Mouse (Mus musculus): ENCODE data around the gene Col1a1. TPM values are rescaled to one million over a fixed set of nuclear protein-coding genes. Genes with fewer than 3 reads are reported as not detected.

Gene Col1a1
- polyA plus RNA-seq, 1 experiment from 2014 or later, result 595 TPM

GRCm38 (mm10) chr11:94937787-94938186, 1.8 kb downstream of the Col1a1 start:
- Histone ChIP-seq H3K4me2 (peak overlapping the region; percentile 85), H3K36me3 (peaks cover 34% of the 10 kb centered on the region), H3K9ac (peak overlapping the region; percentile 87), H3K27me3 (replicated peaks) (peaks cover 81% of the 10 kb centered on the region), H3K4me1 (peaks cover 68% of the 10 kb centered on the region), H3K4me3 (peak overlapping the region; percentile 63), H3K27ac (replicated peaks) (peak overlapping the region; percentile 86), H3K9me3 (no peaks in the 10 kb centered on the region)
- whole genome bisulfite sequencing, result 3% methylated on average over 15 of the region's 15 CpGs
- no peak for ATAC-seq (ENCODE audit: extremely low read depth, insufficient number of reproducible peaks, low FRiP score, low TSS enrichment)

DNA sequence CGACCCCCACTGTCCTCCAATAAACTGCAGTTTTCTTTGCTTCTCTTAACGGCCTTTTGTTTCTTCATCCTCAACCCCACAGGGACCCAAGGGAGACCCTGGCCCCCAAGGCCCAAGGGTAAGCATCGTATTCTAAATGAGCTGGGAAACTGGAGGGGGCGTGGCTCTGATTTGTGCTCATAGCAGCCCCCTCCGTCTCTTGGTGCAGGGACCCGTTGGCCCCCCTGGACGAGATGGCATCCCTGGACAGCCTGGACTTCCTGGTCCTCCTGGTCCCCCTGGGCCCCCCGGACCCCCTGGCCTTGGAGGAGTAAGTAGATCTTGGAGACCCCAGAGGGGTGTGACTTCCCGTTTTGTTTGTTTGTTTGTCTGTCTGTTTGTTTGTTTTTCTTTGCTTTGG, 2.3 kb downstream of the Col1a1 start:
- Histone ChIP-seq H3K9me3 (no peaks in the 10 kb centered on the region), H3K4me3 (peak overlapping the region; percentile 63), H3K27ac (replicated peaks) (peak overlapping the region; percentile 86), H3K9ac (peak overlapping the region; percentile 87), H3K36me3 (peaks cover 38% of the 10 kb centered on the region), H3K4me2 (peak overlapping the region; percentile 85), H3K4me1 (peaks cover 63% of the 10 kb centered on the region), H3K27me3 (replicated peaks) (peaks cover 86% of the 10 kb centered on the region)
- ATAC-seq (ENCODE audit: extremely low read depth, insufficient number of reproducible peaks, low FRiP score, low TSS enrichment), result no peak
- WGBS, result 24% methylated on average over 9 of the region's 9 CpGs

- Histone ChIP-seq H3K4me3 (peak overlapping the region; percentile 63), H3K27ac (replicated peaks) (peak overlapping the region; percentile 86), H3K27me3 (replicated peaks) (peaks cover 88% of the 10 kb centered on the region), H3K36me3 (peaks cover 48% of the 10 kb centered on the region), H3K9me3 (no peaks in the 10 kb centered on the region), H3K4me1 (peaks cover 55% of the 10 kb centered on the region), H3K4me2 (peak overlapping the region; percentile 85), H3K9ac (peak overlapping the region; percentile 87)
- ATAC-seq (ENCODE audit: extremely low read depth, insufficient number of reproducible peaks, low FRiP score, low TSS enrichment), result no peak
- WGBS, result 11% methylated on average over 4 of the region's 4 CpGs
Measured at GRCm38 (mm10) chr11:94939280-94939679, 3.3 kb downstream of the Col1a1 start.

- peaks cover 86% of the 10 kb centered on the region for H3K27me3 ChIP-seq (replicated peaks)
- H3K4me2 ChIP-seq, result peak overlapping the region; percentile 85; the same call in 1 of the 2 replicates
- WGBS, result 33% methylated on average over 9 of the region's 9 CpGs
- no peaks in the 10 kb centered on the region for H3K9me3 ChIP-seq
- H3K9ac ChIP-seq, result peak overlapping the region; percentile 87
- H3K4me3 ChIP-seq, result no peak overlapping the region; the same call in 1 of the 2 replicates
- H3K27ac ChIP-seq (replicated peaks), result peak overlapping the region; percentile 86
- peaks cover 66% of the 10 kb centered on the region for H3K36me3 ChIP-seq
- H3K4me1 ChIP-seq, result peaks cover 44% of the 10 kb centered on the region
- no peak for ATAC-seq (ENCODE audit: extremely low read depth, insufficient number of reproducible peaks, low FRiP score, low TSS enrichment)
Measured at GRCm38 (mm10) chr11:94941121-94941520, 5.1 kb downstream of the Col1a1 start.

DNA sequence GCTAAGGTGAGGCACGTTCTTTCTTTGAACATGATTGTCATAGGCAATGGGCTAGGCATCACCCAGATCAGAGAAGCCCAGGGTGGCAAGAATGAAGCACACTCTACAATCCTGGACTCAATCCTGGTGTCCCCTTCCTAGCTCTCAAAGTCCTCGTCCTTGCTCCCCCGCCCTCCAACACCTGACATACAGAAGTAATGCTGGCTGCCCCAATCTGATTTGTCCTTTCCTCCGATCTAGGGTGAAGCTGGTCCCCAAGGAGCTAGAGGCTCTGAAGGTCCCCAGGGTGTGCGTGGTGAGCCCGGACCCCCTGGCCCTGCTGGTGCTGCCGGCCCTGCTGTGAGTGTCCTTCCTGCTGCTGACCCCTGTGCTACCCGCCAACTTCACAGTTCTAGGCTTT, 5.8 kb downstream of the Col1a1 start:
- 69% methylated on average over 8 of the region's 8 CpGs for WGBS
- peak overlapping the region; percentile 10; the same call in 1 of the 2 replicates for H3K4me2 ChIP-seq
- H3K27ac ChIP-seq (replicated peaks), result peak overlapping the region; percentile 86
- H3K9ac ChIP-seq, result peak overlapping the region; percentile 29; the same call in 1 of the 2 replicates
- H3K9me3 ChIP-seq, result no peaks in the 10 kb centered on the region
- peaks cover 71% of the 10 kb centered on the region for H3K36me3 ChIP-seq
- peaks cover 84% of the 10 kb centered on the region for H3K27me3 ChIP-seq (replicated peaks)
- H3K4me3 ChIP-seq, result no peak overlapping the region
- H3K4me1 ChIP-seq, result peaks cover 40% of the 10 kb centered on the region
- ATAC-seq (ENCODE audit: extremely low read depth, insufficient number of reproducible peaks, low FRiP score, low TSS enrichment), result no peak

DNA sequence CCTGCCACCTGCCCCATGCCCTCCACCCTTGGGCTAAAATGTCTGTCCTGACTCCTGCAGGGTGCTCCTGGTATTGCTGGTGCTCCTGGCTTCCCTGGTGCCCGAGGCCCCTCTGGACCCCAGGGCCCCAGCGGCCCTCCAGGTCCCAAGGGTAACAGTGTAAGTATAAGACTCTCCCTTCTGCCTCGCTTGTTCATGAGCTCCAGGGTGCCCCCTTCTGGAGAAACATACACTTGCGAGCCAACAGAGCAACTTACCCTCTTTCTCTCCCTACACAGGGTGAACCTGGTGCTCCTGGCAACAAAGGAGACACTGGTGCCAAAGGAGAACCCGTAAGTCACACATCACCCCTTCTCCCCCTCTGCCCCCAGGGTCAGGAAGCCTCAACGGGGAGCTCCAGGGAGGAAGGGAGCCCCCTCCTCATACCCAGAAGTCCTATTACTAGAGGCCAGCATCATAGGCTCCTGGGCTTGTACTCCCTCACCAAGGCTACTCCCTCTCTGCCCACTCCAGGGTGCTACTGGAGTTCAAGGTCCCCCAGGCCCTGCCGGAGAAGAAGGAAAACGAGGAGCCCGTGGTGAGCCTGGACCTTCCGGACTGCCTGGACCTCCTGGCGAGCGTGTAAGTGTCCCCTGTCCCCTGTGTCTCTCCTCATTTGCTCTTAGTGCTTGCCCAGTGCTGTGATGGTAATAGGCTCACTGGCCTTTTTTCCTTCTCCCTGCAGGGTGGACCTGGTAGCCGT, 6.4 kb downstream of the Col1a1 start:
- H3K27ac ChIP-seq (replicated peaks), result peak overlapping the region; percentile 86
- H3K27me3 ChIP-seq (replicated peaks), result peaks cover 90% of the 10 kb centered on the region
- peaks cover 78% of the 10 kb centered on the region for H3K36me3 ChIP-seq
- H3K4me2 ChIP-seq, result peak overlapping the region; percentile 10
- peak overlapping the region; percentile 29 for H3K9ac ChIP-seq
- H3K9me3 ChIP-seq, result no peaks in the 10 kb centered on the region
- no peak for ATAC-seq (ENCODE audit: extremely low read depth, insufficient number of reproducible peaks, low FRiP score, low TSS enrichment)
- 44% methylated on average over 13 of the region's 13 CpGs for WGBS
- H3K4me3 ChIP-seq, result no peak overlapping the region
- H3K4me1 ChIP-seq, result peaks cover 37% of the 10 kb centered on the region

DNA sequence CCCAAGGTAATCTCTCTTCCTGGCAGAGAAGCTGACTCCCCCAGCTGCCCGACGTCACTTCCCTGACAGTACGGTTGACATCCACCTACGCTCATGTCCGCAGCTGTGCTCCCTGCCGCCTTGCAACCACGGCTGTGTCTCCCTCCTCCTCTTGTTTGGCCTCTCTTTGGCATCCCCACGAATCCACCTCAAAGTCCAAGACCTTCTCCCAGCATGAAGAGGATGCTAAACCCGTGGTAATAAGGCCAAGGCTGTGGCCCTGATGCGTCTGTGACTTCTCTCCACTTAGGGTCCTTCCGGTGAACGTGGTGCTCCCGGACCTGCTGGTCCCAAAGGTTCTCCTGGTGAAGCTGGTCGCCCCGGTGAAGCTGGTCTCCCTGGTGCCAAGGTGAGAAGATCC, 7.0 kb downstream of the Col1a1 start:
- peaks cover 31% of the 10 kb centered on the region for H3K4me1 ChIP-seq
- no peaks in the 10 kb centered on the region for H3K9me3 ChIP-seq
- ATAC-seq (ENCODE audit: extremely low read depth, insufficient number of reproducible peaks, low FRiP score, low TSS enrichment), result no peak
- peaks cover 86% of the 10 kb centered on the region for H3K27me3 ChIP-seq (replicated peaks)
- H3K9ac ChIP-seq, result peak overlapping the region; percentile 25
- 67% methylated on average over 15 of the region's 15 CpGs for WGBS
- peaks cover 84% of the 10 kb centered on the region for H3K36me3 ChIP-seq
- no peak overlapping the region for H3K4me2 ChIP-seq
- peak overlapping the region; percentile 86 for H3K27ac ChIP-seq (replicated peaks)
- H3K4me3 ChIP-seq, result no peak overlapping the region

GRCm38 (mm10) chr11:94944295-94944694, 8.3 kb downstream of the Col1a1 start:
- Histone ChIP-seq H3K27ac (replicated peaks) (peak overlapping the region; percentile 86), H3K4me2 (no peak overlapping the region), H3K27me3 (replicated peaks) (peaks cover 75% of the 10 kb centered on the region), H3K36me3 (peaks cover 97% of the 10 kb centered on the region), H3K9ac (0 out of 2 replicates have a peak overlapping the region, but pooled peaks have one; percentile 26), H3K4me3 (no peak overlapping the region), H3K9me3 (no peaks in the 10 kb centered on the region), H3K4me1 (peaks cover 24% of the 10 kb centered on the region)
- 21% methylated on average over 8 of the region's 8 CpGs for whole genome bisulfite sequencing
- no peak for ATAC-seq (ENCODE audit: extremely low read depth, insufficient number of reproducible peaks, low FRiP score, low TSS enrichment)

- peaks cover 98% of the 10 kb centered on the region for H3K36me3 ChIP-seq
- no peaks in the 10 kb centered on the region for H3K9me3 ChIP-seq
- H3K4me3 ChIP-seq, result no peak overlapping the region
- peaks cover 21% of the 10 kb centered on the region for H3K4me1 ChIP-seq
- no peak overlapping the region for H3K9ac ChIP-seq
- peak overlapping the region; percentile 86 for H3K27ac ChIP-seq (replicated peaks)
- H3K27me3 ChIP-seq (replicated peaks), result peaks cover 66% of the 10 kb centered on the region
- no peak overlapping the region for H3K4me2 ChIP-seq
- 81% methylated on average over 12 of the region's 12 CpGs for WGBS
- ATAC-seq (ENCODE audit: extremely low read depth, insufficient number of reproducible peaks, low FRiP score, low TSS enrichment), result no peak
Measured at GRCm38 (mm10) chr11:94945236-94945635, 9.2 kb downstream of the Col1a1 start.

GRCm38 (mm10) chr11:94952169-94952568, 16.1 kb downstream of the Col1a1 start:
- Histone ChIP-seq H3K27me3 (replicated peaks) (peaks cover 10% of the 10 kb centered on the region; the same call in 1 of the 2 replicates), H3K4me2 (no peak overlapping the region), H3K4me3 (no peak overlapping the region), H3K27ac (replicated peaks) (peak overlapping the region; percentile 17; the same call in 1 of the 2 replicates), H3K9me3 (no peaks in the 10 kb centered on the region), H3K36me3 (peaks cover 45% of the 10 kb centered on the region), H3K4me1 (peaks cover 6% of the 10 kb centered on the region), H3K9ac (no peak overlapping the region)
- no peak for ATAC-seq (ENCODE audit: extremely low read depth, insufficient number of reproducible peaks, low FRiP score, low TSS enrichment)
- 16% methylated on average over 6 of the region's 6 CpGs for WGBS

DNA sequence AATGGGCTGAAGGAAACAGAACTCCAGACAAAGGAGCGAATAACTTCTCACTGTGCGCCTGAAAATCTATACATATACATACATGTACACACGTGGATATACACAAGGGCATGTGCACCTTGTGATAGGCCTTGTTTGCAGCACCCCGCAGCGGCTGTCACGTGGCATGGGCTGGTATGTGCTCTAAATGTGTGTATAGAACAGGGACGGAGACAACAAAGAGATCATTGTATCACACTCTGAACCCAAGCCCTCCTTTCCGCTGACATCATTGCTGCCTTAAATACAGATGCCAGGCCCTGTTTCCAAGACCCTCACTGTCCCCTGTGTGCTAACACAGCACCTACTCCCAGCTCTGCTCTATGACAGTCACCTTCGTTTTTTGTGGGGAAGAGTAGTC, 19.1 kb downstream of the Col1a1 start:
- Histone ChIP-seq H3K4me3 (peak overlapping the region; percentile 34), H3K36me3 (peaks cover 16% of the 10 kb centered on the region), H3K4me1 (peaks cover 20% of the 10 kb centered on the region), H3K4me2 (peak overlapping the region; percentile 43), H3K27ac (replicated peaks) (peak overlapping the region; percentile 70), H3K9me3 (no peaks in the 10 kb centered on the region), H3K9ac (no peak overlapping the region; the same call in 1 of the 2 replicates), H3K27me3 (replicated peaks) (peaks cover 8% of the 10 kb centered on the region; the same call in 1 of the 2 replicates)
- WGBS, result 70% methylated on average over 9 of the region's 9 CpGs
- ATAC-seq (ENCODE audit: extremely low read depth, insufficient number of reproducible peaks, low FRiP score, low TSS enrichment), result no peak

Data from heart, embryonic 13.5 days (tissue).